Mouse (Mus musculus): ENCODE data around the gene Olfr1039. TPM values are rescaled to one million over a fixed set of nuclear protein-coding genes. Genes with fewer than 3 reads are reported as not detected.
"Not testable (repeated sequence)": the region's sequence is repeated elsewhere in the genome, so short reads cannot be mapped to it uniquely, and the experiment has no call there.

Gene Olfr1039
- polyA plus RNA-seq (2015; fragmentation: Nextera tagmentation; extraction: Ambion mirVana), result not detected in 2 replicates

- no peaks in the 10 kb centered on the region for H3K9me3 ChIP-seq (ENCODE audit: control insufficient read depth, low read length)
- H3K9ac ChIP-seq (ENCODE audit: low read depth, low read length), result no peak within 1 kb of the TSS
- no peaks in the 10 kb centered on the region for H3K4me1 ChIP-seq (ENCODE audit: control insufficient read depth, insufficient read depth, low read length)
- 92% methylated on average over 1 of the region's 1 CpGs for WGBS
- H3K36me3 ChIP-seq (ENCODE audit: control insufficient read depth, insufficient read depth, low read length), result no peaks in the 10 kb centered on the region
- no peak for ATAC-seq
- H3K4me2 ChIP-seq (ENCODE audit: low read depth, low read length), result no peak within 1 kb of the TSS
- no peak within 1 kb of the TSS for H3K4me3 ChIP-seq (ENCODE audit: low read length)
- no peak within 1 kb of the TSS for H3K27ac ChIP-seq (ENCODE audit: low read length)
- H3K27me3 ChIP-seq (replicated peaks; ENCODE audit: control insufficient read depth, insufficient read depth, low read length), result no peaks in the 10 kb centered on the region
Observed at GRCm38 (mm10) chr2:86135828-86136227, at the start of gene Olfr1039. TSS of gene Olfr1039 (minus strand) at chr2:86135928.

GRCm38 (mm10) chr2:86179950-86180349 is 44.2 kb upstream of the Olfr1039 start:
- no peak for ATAC-seq
- H3K4me2 ChIP-seq (ENCODE audit: low read depth, low read length), result no peak overlapping the region
- H3K4me1 ChIP-seq (ENCODE audit: control insufficient read depth, insufficient read depth, low read length), result no peaks in the 10 kb centered on the region
- H3K27me3 ChIP-seq (replicated peaks; ENCODE audit: control insufficient read depth, insufficient read depth, low read length), result no peaks in the 10 kb centered on the region
- 78% methylated on average over 3 of the region's 3 CpGs for WGBS
- no peak overlapping the region for H3K4me3 ChIP-seq (ENCODE audit: low read length)
- H3K27ac ChIP-seq (ENCODE audit: low read length), result no peak overlapping the region
- H3K9me3 ChIP-seq (ENCODE audit: control insufficient read depth, low read length), result no peaks in the 10 kb centered on the region
- H3K9ac ChIP-seq (ENCODE audit: low read depth, low read length), result no peak overlapping the region
- no peaks in the 10 kb centered on the region for H3K36me3 ChIP-seq (ENCODE audit: control insufficient read depth, insufficient read depth, low read length)

GRCm38 (mm10) chr2:86177720-86178119 is 42.0 kb upstream of the Olfr1039 start, which contains the start of gene Olfr1044:
TSS of gene Olfr1044 (minus strand) at chr2:86177820.
- no peak for ATAC-seq

DNA sequence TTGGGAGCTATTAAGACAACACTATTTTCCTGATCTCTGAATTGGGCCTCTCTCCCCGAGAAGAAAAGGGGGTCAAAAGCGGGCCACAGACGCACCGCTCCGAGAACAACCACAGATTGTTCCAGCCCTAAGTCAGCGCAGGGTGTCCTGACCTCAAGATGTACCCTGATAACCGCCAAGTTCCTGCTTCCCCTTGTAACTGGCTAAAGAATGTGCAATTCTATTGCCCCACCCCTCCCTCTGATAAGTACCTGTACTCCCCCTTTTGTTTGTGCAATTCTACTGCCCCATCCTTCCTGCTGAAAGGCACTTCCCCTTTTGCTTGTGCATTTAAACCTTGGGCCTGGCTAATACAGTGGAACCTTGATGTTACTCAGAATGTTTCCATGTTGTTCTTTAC is 39.7 kb upstream of the Olfr1039 start:
- not testable (repeated sequence) for H3K9ac ChIP-seq (ENCODE audit: low read depth, low read length); H3K27ac ChIP-seq (ENCODE audit: low read length); H3K36me3 ChIP-seq (ENCODE audit: control insufficient read depth, insufficient read depth, low read length); H3K4me3 ChIP-seq (ENCODE audit: low read length); H3K27me3 ChIP-seq (replicated peaks; ENCODE audit: control insufficient read depth, insufficient read depth, low read length); H3K4me1 ChIP-seq (ENCODE audit: control insufficient read depth, insufficient read depth, low read length); ATAC-seq; H3K9me3 ChIP-seq (ENCODE audit: control insufficient read depth, low read length); H3K4me2 ChIP-seq (ENCODE audit: low read depth, low read length)
- 91% methylated on average over 7 of the region's 7 CpGs for WGBS

More at GRCm38 (mm10) chr2:86177720-86178119, 42.0 kb upstream of the Olfr1039 start, which contains the start of gene Olfr1044:
- H3K9me3 ChIP-seq (ENCODE audit: control insufficient read depth, low read length), result no peaks in the 10 kb centered on the region
- no peak within 1 kb of the TSS for H3K4me2 ChIP-seq (ENCODE audit: low read depth, low read length)
- H3K4me3 ChIP-seq (ENCODE audit: low read length), result no peak within 1 kb of the TSS
- no peaks in the 10 kb centered on the region for H3K27me3 ChIP-seq (replicated peaks; ENCODE audit: control insufficient read depth, insufficient read depth, low read length)
- H3K4me1 ChIP-seq (ENCODE audit: control insufficient read depth, insufficient read depth, low read length), result no peaks in the 10 kb centered on the region
- no peaks in the 10 kb centered on the region for H3K36me3 ChIP-seq (ENCODE audit: control insufficient read depth, insufficient read depth, low read length)
- no peak within 1 kb of the TSS for H3K27ac ChIP-seq (ENCODE audit: low read length)
- H3K9ac ChIP-seq (ENCODE audit: low read depth, low read length), result no peak within 1 kb of the TSS

- ATAC-seq, result no peak
- Histone ChIP-seq H3K4me3 (ENCODE audit: low read length) (no peak within 1 kb of the TSS), H3K9me3 (ENCODE audit: control insufficient read depth, low read length) (no peaks in the 10 kb centered on the region), H3K27me3 (replicated peaks; ENCODE audit: control insufficient read depth, insufficient read depth, low read length) (no peaks in the 10 kb centered on the region), H3K36me3 (ENCODE audit: control insufficient read depth, insufficient read depth, low read length) (no peaks in the 10 kb centered on the region), H3K9ac (ENCODE audit: low read depth, low read length) (no peak within 1 kb of the TSS), H3K4me2 (ENCODE audit: low read depth, low read length) (no peak within 1 kb of the TSS), H3K27ac (ENCODE audit: low read length) (no peak within 1 kb of the TSS), H3K4me1 (ENCODE audit: control insufficient read depth, insufficient read depth, low read length) (no peaks in the 10 kb centered on the region)
- WGBS, result 78% methylated on average over 2 of the region's 2 CpGs
Observed at GRCm38 (mm10) chr2:86167422-86167821, 31.7 kb upstream of the Olfr1039 start, which contains the start of gene Olfr1043. TSS of gene Olfr1043 (minus strand) at chr2:86167522.

- Histone ChIP-seq H3K27ac (ENCODE audit: low read length) (no peak within 1 kb of the TSS), H3K9me3 (ENCODE audit: control insufficient read depth, low read length) (no peaks in the 10 kb centered on the region), H3K4me2 (ENCODE audit: low read depth, low read length) (no peak within 1 kb of the TSS), H3K36me3 (ENCODE audit: control insufficient read depth, insufficient read depth, low read length) (no peaks in the 10 kb centered on the region), H3K4me3 (ENCODE audit: low read length) (no peak within 1 kb of the TSS), H3K9ac (ENCODE audit: low read depth, low read length) (no peak within 1 kb of the TSS), H3K27me3 (replicated peaks; ENCODE audit: control insufficient read depth, insufficient read depth, low read length) (no peaks in the 10 kb centered on the region), H3K4me1 (ENCODE audit: control insufficient read depth, insufficient read depth, low read length) (no peaks in the 10 kb centered on the region)
- 84% methylated on average over 2 of the region's 2 CpGs for WGBS
- no peak for ATAC-seq
Observed at GRCm38 (mm10) chr2:86161738-86162137, 26.0 kb upstream of the Olfr1039 start, which contains the start of gene Olfr1042. TSS of gene Olfr1042 (minus strand) at chr2:86161838.

- 78% methylated on average over 1 of the region's 1 CpGs for WGBS
- no peak for ATAC-seq
Observed at GRCm38 (mm10) chr2:86146632-86147031, 10.9 kb upstream of the Olfr1039 start, which contains the start of gene Olfr1040. TSS of gene Olfr1040 (minus strand) at chr2:86146732.

DNA sequence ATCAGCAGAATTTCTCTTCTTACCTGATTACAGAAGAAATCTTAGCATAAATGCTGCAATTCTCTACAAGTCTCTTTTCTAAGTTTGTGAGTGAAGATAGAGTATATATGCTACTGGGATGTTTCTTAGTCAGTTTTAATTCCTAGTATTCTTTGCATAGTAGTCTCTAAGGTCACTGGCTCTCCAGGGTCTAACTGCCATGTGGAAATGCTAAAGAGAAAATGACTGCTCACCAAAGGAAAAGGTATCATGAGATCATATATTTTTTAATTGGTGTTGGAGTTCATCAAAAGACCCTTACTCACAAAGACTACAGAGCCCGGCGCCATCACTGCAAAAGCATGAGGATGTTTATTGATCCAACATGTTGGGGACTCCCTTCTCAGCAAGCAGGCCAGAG is 48.4 kb downstream of the Olfr1039 start, which contains the start of gene Olfr1037:
TSS of gene Olfr1037 (minus strand) at position 101 of the 400 bp plus-strand sequence.
- H3K4me2 ChIP-seq (ENCODE audit: low read depth, low read length), result no peak within 1 kb of the TSS
- 93% methylated on average over 2 of the region's 2 CpGs for WGBS
- H3K4me3 ChIP-seq (ENCODE audit: low read length), result no peak within 1 kb of the TSS
- ATAC-seq, result no peak
- H3K9me3 ChIP-seq (ENCODE audit: control insufficient read depth, low read length), result no peaks in the 10 kb centered on the region
- H3K36me3 ChIP-seq (ENCODE audit: control insufficient read depth, insufficient read depth, low read length), result no peaks in the 10 kb centered on the region
- no peak within 1 kb of the TSS for H3K9ac ChIP-seq (ENCODE audit: low read depth, low read length)
- no peaks in the 10 kb centered on the region for H3K4me1 ChIP-seq (ENCODE audit: control insufficient read depth, insufficient read depth, low read length)
- H3K27me3 ChIP-seq (replicated peaks; ENCODE audit: control insufficient read depth, insufficient read depth, low read length), result no peaks in the 10 kb centered on the region
- no peak within 1 kb of the TSS for H3K27ac ChIP-seq (ENCODE audit: low read length)

More at GRCm38 (mm10) chr2:86146632-86147031, 10.9 kb upstream of the Olfr1039 start, which contains the start of gene Olfr1040:
- H3K9ac ChIP-seq (ENCODE audit: low read depth, low read length), result no peak within 1 kb of the TSS
- H3K27ac ChIP-seq (ENCODE audit: low read length), result no peak within 1 kb of the TSS
- H3K4me3 ChIP-seq (ENCODE audit: low read length), result no peak within 1 kb of the TSS
- no peak within 1 kb of the TSS for H3K4me2 ChIP-seq (ENCODE audit: low read depth, low read length)
- H3K4me1 ChIP-seq (ENCODE audit: control insufficient read depth, insufficient read depth, low read length), result no peaks in the 10 kb centered on the region
- no peaks in the 10 kb centered on the region for H3K9me3 ChIP-seq (ENCODE audit: control insufficient read depth, low read length)
- H3K36me3 ChIP-seq (ENCODE audit: control insufficient read depth, insufficient read depth, low read length), result no peaks in the 10 kb centered on the region
- no peaks in the 10 kb centered on the region for H3K27me3 ChIP-seq (replicated peaks; ENCODE audit: control insufficient read depth, insufficient read depth, low read length)

DNA sequence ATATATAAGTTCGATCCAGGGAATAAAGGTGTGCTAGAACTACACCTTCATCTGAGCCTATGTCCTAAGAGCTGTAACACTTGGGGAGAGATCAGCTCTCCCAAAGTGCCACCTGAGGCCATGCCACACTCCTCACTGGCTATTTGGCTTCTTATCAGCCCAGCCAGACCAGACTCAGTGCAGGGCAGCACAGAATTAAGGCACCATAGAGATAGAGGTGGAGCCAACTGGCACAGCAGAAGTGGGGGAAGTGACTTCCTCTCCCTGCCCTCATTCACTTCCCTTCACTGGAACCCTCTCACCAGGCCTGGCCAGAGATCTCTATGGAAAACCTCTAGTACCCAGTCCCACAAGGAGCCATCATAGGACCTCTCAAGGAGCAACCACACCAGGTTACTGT is 55.2 kb downstream of the Olfr1039 start:
- H3K9me3 ChIP-seq (ENCODE audit: control insufficient read depth, low read length); H3K27me3 ChIP-seq (replicated peaks; ENCODE audit: control insufficient read depth, insufficient read depth, low read length); H3K4me3 ChIP-seq (ENCODE audit: low read length); H3K36me3 ChIP-seq (ENCODE audit: control insufficient read depth, insufficient read depth, low read length); ATAC-seq; H3K27ac ChIP-seq (ENCODE audit: low read length); H3K9ac ChIP-seq (ENCODE audit: low read depth, low read length); H3K4me1 ChIP-seq (ENCODE audit: control insufficient read depth, insufficient read depth, low read length); H3K4me2 ChIP-seq (ENCODE audit: low read depth, low read length): not testable (repeated sequence)
- 89% methylated on average over 1 of the region's 1 CpGs for WGBS
